Mouse (Mus musculus) MEL (cell line): ENCODE results near the gene Nepn. TPM values are rescaled to one million over a fixed set of nuclear protein-coding genes. Genes with fewer than 3 reads are reported as not detected.

Experiments
- DNase-seq: peaks from one replicate; pipeline ENCODE4 v3.0.0; 2011; ENCODE audit warnings: low read depth, low spot score
- H3K27ac ChIP-seq: 2 replicates; pipeline ENCODE4 v1.5.1; 2012; ENCODE audit warnings: low read depth, mild to moderate bottlenecking, control low read depth, low read length, moderate library complexity; ENCODE audit not compliant: control insufficient read depth
- H3K27me3 ChIP-seq, 2 experiments: fragments of 150-350 bp in 1 of 2; sonication (generic) in 1 of 2; 2 replicates each; pipeline ENCODE4 v1.6.1; 2012; ENCODE audit warnings: low read length in 2 of 2, mild to moderate bottlenecking in 2 of 2, improper control_type of control experiment in 1 of 2, moderate library complexity in 1 of 2; ENCODE audit not compliant: insufficient read depth in 2 of 2, control insufficient read depth in 1 of 2
- H3K36me3 ChIP-seq, 2 experiments: 2 replicates each; pipeline ENCODE4 v1.6.1; 2012 to 2014; ENCODE audit warnings: low read length in 2 of 2, improper control_type of control experiment in 1 of 2, inconsistent platforms in 1 of 2, mild to moderate bottlenecking in 1 of 2; ENCODE audit not compliant: insufficient read depth in 2 of 2, control insufficient read depth in 1 of 2
- H3K4me1 ChIP-seq, 2 experiments: fragments of 150-350 bp in 1 of 2; sonication (generic) in 1 of 2; 2 replicates each; pipeline ENCODE4 v1.6.1; 2012; ENCODE audit warnings: low read length in 2 of 2, improper control_type of control experiment in 1 of 2, mild to moderate bottlenecking in 1 of 2; ENCODE audit not compliant: insufficient read depth in 2 of 2, control insufficient read depth in 1 of 2
- H3K4me3 ChIP-seq, 2 experiments: fragments of 150-350 bp in 1 of 2; sonication (generic) in 1 of 2; 2 replicates each; pipeline ENCODE4 v1.5.1; 2012; ENCODE audit warnings: low read depth in 2 of 2, low read length in 2 of 2, mild to moderate bottlenecking in 2 of 2, moderate library complexity in 2 of 2, control low read depth in 1 of 2, improper control_type of control experiment in 1 of 2; ENCODE audit not compliant: control insufficient read depth in 1 of 2, insufficient read depth in 1 of 2
- H3K79me2 ChIP-seq: 2 replicates; pipeline ENCODE4 v1.6.1; 2012; ENCODE audit warnings: mild to moderate bottlenecking, low read length, moderate library complexity; ENCODE audit not compliant: control insufficient read depth, poor library complexity, insufficient read depth
- H3K9ac ChIP-seq: 2 replicates; pipeline ENCODE4 v1.6.1; 2012; ENCODE audit warnings: low read depth, mild to moderate bottlenecking, control low read depth, low read length, moderate library complexity; ENCODE audit not compliant: control insufficient read depth, poor library complexity, severe bottlenecking
- H3K9me3 ChIP-seq: fragments of 150-350 bp; sonication (generic); replicated peaks from 2 replicates; pipeline ENCODE4 v1.6.1; 2012; ENCODE audit warnings: mild to moderate bottlenecking, low read length, improper control_type of control experiment, moderate library complexity; ENCODE audit not compliant: insufficient read depth
- CHD1 ChIP-seq: IDR thresholded peaks from 2 replicates; pipeline ENCODE4 v1.6.1; 2012; ENCODE audit warnings: low read depth, mild to moderate bottlenecking, inconsistent platforms, low read length, improper control_type of control experiment
- E2F4 ChIP-seq: IDR thresholded peaks from 2 replicates; pipeline ENCODE4 v1.6.1; 2011; ENCODE audit warnings: low read depth, low read length, improper control_type of control experiment, borderline replicate concordance
- HCFC1 ChIP-seq: IDR thresholded peaks from 2 replicates; pipeline ENCODE4 v1.6.1; 2012; ENCODE audit warnings: low read depth, mild to moderate bottlenecking, inconsistent platforms, low read length, improper control_type of control experiment, moderate library complexity
- MAFK ChIP-seq: IDR thresholded peaks from 2 replicates; pipeline ENCODE4 v1.6.1; 2011; ENCODE audit warnings: low read depth, mild to moderate bottlenecking, low read length, improper control_type of control experiment, borderline replicate concordance
- MAX ChIP-seq: IDR thresholded peaks from 2 replicates; pipeline ENCODE4 v1.6.1; 2011; ENCODE audit warnings: low read length, improper control_type of control experiment
- MEF2A ChIP-seq: IDR thresholded peaks from 2 replicates; pipeline ENCODE4 v1.6.1; 2014; ENCODE audit warnings: low read depth, mild to moderate bottlenecking, inconsistent platforms, low read length, improper control_type of control experiment; ENCODE audit not compliant: poor library complexity, insufficient replicate concordance, severe bottlenecking; ENCODE audit errors: extremely low read depth
- MYC ChIP-seq: IDR thresholded peaks from 2 replicates; pipeline ENCODE4 v1.6.1; 2011; ENCODE audit warnings: low read depth, mild to moderate bottlenecking, low read length, improper control_type of control experiment, moderate library complexity
- POLR2A ChIP-seq, 2 experiments: IDR thresholded peaks; 2 replicates each; pipeline ENCODE4 v1.6.1; 2011 to 2012; ENCODE audit warnings: low read length in 2 of 2, mild to moderate bottlenecking in 2 of 2, control low read depth in 1 of 2, improper control_type of control experiment in 1 of 2, low read depth in 1 of 2, moderate library complexity in 1 of 2; ENCODE audit not compliant: control insufficient read depth in 1 of 2, insufficient read depth in 1 of 2, poor library complexity in 1 of 2
- POLR2AphosphoS2 ChIP-seq: IDR thresholded peaks from 2 replicates; pipeline ENCODE4 v1.6.1; 2011; ENCODE audit warnings: low read length, improper control_type of control experiment
- RCOR1 ChIP-seq: IDR thresholded peaks from 2 replicates; pipeline ENCODE4 v1.6.1; 2012; ENCODE audit warnings: low read depth, mild to moderate bottlenecking, inconsistent platforms, low read length, improper control_type of control experiment
- TCF12 ChIP-seq: IDR thresholded peaks from 2 replicates; pipeline ENCODE4 v1.6.1; 2014; ENCODE audit warnings: low read depth, mild to moderate bottlenecking, inconsistent platforms, low read length, improper control_type of control experiment, moderate library complexity
- USF1 ChIP-seq: IDR thresholded peaks from 2 replicates; pipeline ENCODE4 v1.6.1; 2014; ENCODE audit warnings: low read depth, mild to moderate bottlenecking, inconsistent platforms, low read length, improper control_type of control experiment, moderate library complexity
- ZNF384 ChIP-seq: IDR thresholded peaks from 2 replicates; pipeline ENCODE4 v1.6.1; 2012; ENCODE audit warnings: low read depth, mild to moderate bottlenecking, inconsistent platforms, low read length, improper control_type of control experiment
- polyA plus RNA-seq, 2 experiments: library from polyadenylated mRNA; stranded (reverse) in 1 of 2; unstranded in 1 of 2; fragments of >175 nt in 1 of 2; fragments of >200 nt in 1 of 2; gene quantifications; 2 replicates each; pipeline versions ENCODE4 v1.2.1 to v1.2.4; 2012; ENCODE audit warnings: low replicate concordance in 2 of 2, low read depth in 1 of 2; ENCODE audit not compliant: insufficient read length in 2 of 2, insufficient read depth in 1 of 2, missing spikeins in 1 of 2
- total RNA-seq: library from RNA; depleted of rRNA; stranded (reverse); fragments of 300-350 nt; gene quantifications from 2 replicates; pipeline ENCODE4 v1.2.3, GENCODE M21; 2012

The Nepn gene
- total and polyA plus RNA-seq, 3 experiments, result 0.12 to 0.17 TPM; not detected in 1

- TF ChIP-seq POLR2AphosphoS2, result 0 out of 2 replicates have a peak, but pooled peaks have one; percentile 44
- TF ChIP-seq POLR2A (IDR thresholded peaks at IDR 0.05; ENCODE audit: control insufficient read depth in 1 of 2, insufficient read depth in 1 of 2, low read depth in 1 of 2, low read length in 2 of 2, poor library complexity in 1 of 2), result peak; percentile 92
- 0 out of 2 replicates have a peak, but pooled peaks have one; percentile 28 for TF ChIP-seq MYC
- TF ChIP-seq, all 39 proteins: peak for 13
Measured at GRCm38 (mm10) chr10:52381845-52382591, 6.8 kb upstream of the Nepn start, which contains the start of gene Gopc (continued).

GRCm38 (mm10) chr10:52383022-52383421 lies 5.8 kb upstream of the Nepn start:
- Histone ChIP-seq H3K36me3 (peaks cover 0 to 19% of the 10 kb centered on the region in 2 experiments; a peak in 2 of 4 replicates), H3K4me1 (peaks cover 0 to 21% of the 10 kb centered on the region in 2 experiments; a peak in 2 of 4 replicates), H3K27me3 (no peaks in the 10 kb centered on the region), H3K9ac (peak overlapping the region; percentile 71), H3K27ac (peak overlapping the region; percentile 66), H3K4me3 (peak overlapping the region; percentile 60 to 85), H3K79me2 (peaks cover 11% of the 10 kb centered on the region), H3K9me3 (no peaks in the 10 kb centered on the region)
- no peak for DNase-seq
- 0 out of 2 replicates have a peak, but pooled peaks have one; percentile 18 for TF ChIP-seq CHD1
- 0 out of 2 replicates have a peak, but pooled peaks have one; percentile 5 for TF ChIP-seq HCFC1
- TF ChIP-seq ZNF384, result no peak

DNA sequence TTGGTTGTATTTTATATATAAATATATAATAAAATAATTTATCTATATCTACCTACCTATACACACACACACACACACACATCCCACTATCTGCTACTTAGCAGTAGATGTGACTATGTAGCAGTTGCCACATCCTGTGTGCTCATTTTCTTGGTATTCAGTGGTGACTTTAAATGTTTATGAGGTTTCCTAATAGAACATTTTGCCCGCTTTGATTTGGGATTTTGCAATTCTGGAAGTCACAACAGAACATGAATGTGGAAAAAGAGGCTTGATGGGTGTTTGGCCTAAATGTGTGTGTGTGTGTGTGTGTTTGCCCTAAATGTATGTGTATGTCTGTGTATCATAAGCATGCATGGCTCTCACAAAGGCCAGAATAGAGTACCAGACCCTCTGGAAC lies 5.2 kb upstream of the Nepn start:
- no peak for TF ChIP-seq E2F4
- no peak for TF ChIP-seq RCOR1
- TF ChIP-seq USF1, result no peak
- TF ChIP-seq MAX, result no peak
- TF ChIP-seq MEF2A, result no peak
- no peak for TF ChIP-seq TCF12
- TF ChIP-seq MAFK, result no peak
- Histone ChIP-seq H3K27ac (no peak overlapping the region), H3K4me1 (peaks cover 0 to 21% of the 10 kb centered on the region in 2 experiments; a peak in 2 of 4 replicates), H3K9me3 (no peaks in the 10 kb centered on the region), H3K27me3 (no peaks in the 10 kb centered on the region), H3K36me3 (peaks cover 0 to 19% of the 10 kb centered on the region in 2 experiments; a peak in 2 of 4 replicates), H3K9ac (no peak overlapping the region), H3K4me3 (peak overlapping the region in 1 of 2 experiments; percentile 85; a peak in 2 of 4 replicates), H3K79me2 (peaks cover 11% of the 10 kb centered on the region)
- no peak for DNase-seq
